Mouse (Mus musculus) testis, adult 2 months (tissue): Measurements from ENCODE around the gene Rptor.

ENCODE experiments used
- CTCF ChIP-seq: fragments of 200-500 bp; IDR thresholded peaks from 2 replicates; pipeline ENCODE4 v1.5.1; 2012; ENCODE audit warnings: low read depth, mild to moderate bottlenecking, inconsistent platforms, low read length, moderate library complexity; ENCODE audit not compliant: control insufficient read depth, insufficient read depth, insufficient replicate concordance
- POLR2A ChIP-seq: fragments of 200-500 bp; IDR thresholded peaks from 2 replicates; pipeline ENCODE4 v1.6.1; 2012; ENCODE audit warnings: low read depth, mild to moderate bottlenecking, inconsistent platforms, low read length, moderate library complexity; ENCODE audit not compliant: control insufficient read depth

- TF ChIP-seq POLR2A, result no peak
- no peak for TF ChIP-seq CTCF
Measured at GRCm38 (mm10) chr11:119629072-119629471, 26.4 kb downstream of the Rptor start.
